Mouse (Mus musculus) cerebellum, adult 8-10 months (tissue): ENCODE results near the gene Nsmce4a.
"Not testable (repeated sequence)": the region's sequence is repeated elsewhere in the genome, so short reads cannot be mapped to it uniquely, and the experiment has no call there.

Experiments
- DNase-seq: peaks from one replicate; pipeline ENCODE4 v3.0.0; 2022

The Nsmce4a gene

GRCm38 (mm10) chr7:130572821-130573220, at the start of gene Nsmce4a:
Nsmce4a (minus strand) TSS chr7:130573118.
- no peak for DNase-seq

GRCm38 (mm10) chr7:130622359-130622758, 49.4 kb upstream of the Nsmce4a start:
- no peak for DNase-seq

- no peak for DNase-seq
Observed at GRCm38 (mm10) chr7:130621953-130622352, 49.0 kb upstream of the Nsmce4a start.

GRCm38 (mm10) chr7:130621068-130621467, 48.1 kb upstream of the Nsmce4a start:
- DNase-seq = no peak

GRCm38 (mm10) chr7:130617591-130617990, 44.7 kb upstream of the Nsmce4a start:
- no peak for DNase-seq

GRCm38 (mm10) chr7:130613973-130614372, 41.1 kb upstream of the Nsmce4a start:
- no peak for DNase-seq

GRCm38 (mm10) chr7:130606958-130607357, 34.0 kb upstream of the Nsmce4a start:
- no peak for DNase-seq

GRCm38 (mm10) chr7:130605111-130605510, 32.2 kb upstream of the Nsmce4a start:
- DNase-seq = no peak

- no peak for DNase-seq
Observed at GRCm38 (mm10) chr7:130604390-130604789, 31.5 kb upstream of the Nsmce4a start.

GRCm38 (mm10) chr7:130603556-130603955, 30.6 kb upstream of the Nsmce4a start:
- no peak for DNase-seq

- no peak for DNase-seq
Observed at GRCm38 (mm10) chr7:130602804-130603203, 29.9 kb upstream of the Nsmce4a start.

GRCm38 (mm10) chr7:130600546-130600945, 27.6 kb upstream of the Nsmce4a start:
- no peak for DNase-seq

GRCm38 (mm10) chr7:130600074-130600473, 27.2 kb upstream of the Nsmce4a start:
- no peak for DNase-seq

GRCm38 (mm10) chr7:130597546-130597945, 24.6 kb upstream of the Nsmce4a start:
- DNase-seq = no peak

- DNase-seq = not testable (repeated sequence)
Observed at GRCm38 (mm10) chr7:130596079-130596855, 23.3 kb upstream of the Nsmce4a start.

GRCm38 (mm10) chr7:130593375-130594239, 20.7 kb upstream of the Nsmce4a start:
- not testable (repeated sequence) for DNase-seq

GRCm38 (mm10) chr7:130592975-130593374, 20.1 kb upstream of the Nsmce4a start:
- not testable (repeated sequence) for DNase-seq

- no peak for DNase-seq
Observed at GRCm38 (mm10) chr7:130590845-130591437, 18.0 kb upstream of the Nsmce4a start.

GRCm38 (mm10) chr7:130590081-130590828, 17.3 kb upstream of the Nsmce4a start:
- DNase-seq = no peak

- DNase-seq = no peak
Observed at GRCm38 (mm10) chr7:130586521-130587072, 13.7 kb upstream of the Nsmce4a start.

- DNase-seq = no peak
Observed at GRCm38 (mm10) chr7:130578607-130579006, 5.7 kb upstream of the Nsmce4a start.

GRCm38 (mm10) chr7:130578066-130578465, 5.1 kb upstream of the Nsmce4a start:
- no peak for DNase-seq
